Mouse (Mus musculus): ENCODE data around the gene Specc1.
"Not testable (repeated sequence)": the region's sequence is repeated elsewhere in the genome, so short reads cannot be mapped to it uniquely, and the experiment has no call there.

The Specc1 gene

DNA sequence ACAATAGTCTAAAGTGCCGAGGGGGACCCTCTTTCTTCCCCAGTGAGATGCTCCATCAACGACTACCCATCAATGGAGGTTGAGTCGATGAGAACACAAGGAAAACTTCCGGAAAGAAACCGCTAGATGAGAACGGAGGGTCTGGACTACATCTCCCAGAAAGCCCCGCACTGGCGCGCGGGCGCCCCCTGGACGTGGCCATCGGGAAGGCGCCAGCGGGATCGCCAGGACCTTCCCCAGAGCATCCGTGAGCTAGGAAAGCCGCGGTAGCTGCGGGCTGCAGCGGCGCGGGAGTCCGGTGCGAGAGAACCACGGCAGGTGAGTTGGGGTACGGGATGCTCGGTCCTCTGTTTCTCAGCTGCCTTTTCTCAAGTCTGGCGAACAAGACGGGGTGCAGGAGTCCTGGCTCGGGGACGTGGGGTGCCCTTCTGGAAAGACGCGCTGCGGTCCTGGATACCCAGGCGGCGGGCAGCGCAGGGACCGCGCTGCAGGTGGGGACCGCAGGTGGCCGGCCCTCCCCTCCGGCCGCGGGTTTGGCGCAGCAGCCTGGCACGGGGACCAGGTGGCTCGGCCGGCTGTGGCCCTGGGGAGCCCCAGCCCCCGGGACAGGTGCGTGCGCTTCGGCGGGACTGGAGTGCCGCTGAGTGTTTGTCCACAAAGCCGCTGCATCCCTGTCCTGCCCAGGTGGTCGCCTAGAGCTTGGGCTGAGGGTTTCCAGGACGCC is at the start of gene Specc1:
Gene Specc1 (plus strand): TSS at position 192 of the 724 bp plus-strand sequence.
- peak; percentile 92 for DNase-seq

DNA sequence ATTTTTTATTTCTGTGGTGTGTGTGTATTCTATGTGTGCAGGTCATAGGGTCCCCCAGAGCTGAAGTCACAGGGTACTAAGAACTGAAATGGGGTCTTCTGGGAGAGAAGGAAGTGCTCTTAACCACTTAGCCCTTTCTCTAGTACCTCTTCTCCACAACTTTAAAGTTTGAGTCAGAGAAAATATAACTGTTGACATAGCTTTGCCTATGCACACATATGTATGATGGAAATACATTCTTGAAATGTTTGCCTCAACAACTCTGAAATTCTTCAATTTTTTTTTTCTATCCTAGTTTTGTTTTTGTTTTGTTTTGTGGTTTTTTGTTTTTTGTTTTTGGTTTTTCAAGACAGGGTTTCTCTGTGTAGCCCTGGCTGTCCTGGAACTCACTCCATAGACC is 48.2 kb upstream of the Specc1 start:
- DNase-seq = no peak

DNA sequence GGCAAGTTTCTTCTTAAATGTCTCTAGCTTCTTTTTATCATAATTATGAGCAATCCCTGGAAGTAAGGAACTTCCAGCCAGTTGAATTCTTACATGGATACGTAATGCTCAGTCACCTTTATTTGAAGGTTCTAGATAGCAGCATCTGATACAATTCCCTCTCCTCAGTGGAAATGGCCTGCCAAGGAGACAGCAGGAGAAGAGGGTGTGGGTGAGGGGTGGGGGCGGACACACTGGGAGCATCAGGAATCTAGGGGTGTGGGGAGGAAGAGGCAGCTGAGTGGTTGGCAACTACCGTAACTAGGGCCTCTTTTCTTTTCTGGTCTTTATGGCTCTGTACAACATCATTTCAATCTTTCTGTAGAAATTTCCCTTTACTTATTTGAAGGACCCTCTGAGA is 36.9 kb upstream of the Specc1 start:
- DNase-seq = no peak

DNA sequence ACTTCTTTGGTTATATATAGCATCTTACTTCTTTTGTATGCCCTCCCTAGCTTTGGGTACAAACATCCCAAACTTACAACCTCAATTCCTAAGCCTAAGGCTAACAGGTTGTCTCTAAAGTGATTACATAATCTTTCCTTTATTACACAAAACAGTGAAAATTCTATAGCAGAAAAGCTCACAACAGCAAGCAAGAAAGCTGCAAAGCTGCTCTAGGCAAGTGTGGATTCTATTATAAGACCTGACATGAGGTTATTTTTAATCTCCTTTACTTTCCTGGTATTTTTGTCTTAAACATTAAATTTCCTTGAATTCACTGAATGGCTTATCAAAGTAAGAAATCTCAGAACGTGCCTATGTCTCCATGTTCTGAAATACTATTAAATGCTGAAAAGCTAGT is 33.3 kb upstream of the Specc1 start:
- DNase-seq = no peak

DNA sequence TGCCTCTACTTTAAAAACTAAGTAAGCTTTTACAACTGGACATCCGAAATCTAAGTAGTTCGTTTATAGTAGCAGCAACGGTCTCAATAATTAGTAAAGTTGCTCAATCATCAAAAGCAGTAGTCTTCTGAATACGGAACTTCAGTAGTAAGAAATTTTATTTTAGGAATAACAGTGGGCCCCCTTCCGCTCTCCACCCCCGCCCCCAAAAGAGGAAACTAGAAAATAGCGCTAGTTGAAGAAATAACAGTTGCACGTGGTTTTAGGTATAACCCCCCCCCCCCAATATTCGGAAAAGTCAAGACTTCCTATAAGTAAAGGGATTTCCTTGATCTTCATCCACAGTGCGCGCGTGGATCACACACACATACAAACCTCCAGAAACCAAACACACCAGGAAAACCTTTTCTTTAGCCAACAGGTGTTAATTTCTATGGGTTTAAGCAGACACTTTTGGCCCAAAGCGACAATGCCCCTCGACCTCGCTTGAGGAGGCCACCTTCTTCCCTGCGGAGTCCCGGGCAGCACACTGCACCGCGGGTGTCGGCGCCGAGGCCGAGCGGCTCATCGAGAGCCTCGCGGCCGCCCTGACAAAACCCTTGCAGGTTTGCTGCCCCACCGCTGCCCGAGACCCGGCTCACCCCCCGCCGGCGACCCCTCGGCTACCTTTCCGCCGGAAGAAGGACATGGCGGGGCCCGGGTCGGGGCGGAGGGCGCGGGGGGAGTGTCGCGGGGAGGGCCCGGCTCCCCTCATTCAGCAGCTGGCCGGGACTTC is 27.1 kb upstream of the Specc1 start:
- DNase-seq = no peak

DNA sequence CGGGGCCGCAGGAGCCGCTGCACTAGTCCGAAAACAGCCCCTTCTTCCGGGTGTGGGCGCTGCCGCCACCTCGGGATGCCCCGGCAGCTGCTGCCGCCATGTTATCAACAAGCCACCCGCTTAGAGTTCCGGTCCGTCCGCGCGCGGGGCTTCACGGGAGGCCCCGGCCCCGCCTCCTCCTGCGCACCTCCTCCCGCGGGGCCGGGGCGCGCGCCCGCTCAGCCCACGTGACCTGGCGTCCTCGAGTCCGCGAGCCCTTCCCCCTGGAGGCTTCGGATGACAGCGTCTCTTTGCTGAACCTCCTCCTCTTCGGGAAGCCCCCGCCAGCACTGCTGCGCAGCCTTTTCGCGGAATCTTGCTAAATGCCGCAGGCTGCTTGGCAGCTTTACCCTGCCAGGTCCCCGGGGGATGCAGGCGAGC is 26.5 kb upstream of the Specc1 start, which contains the start of gene Akap10:
Gene Akap10 (minus strand): TSS at position 155 of the 420 bp plus-strand sequence.
- DNase-seq = peak; percentile 97

DNA sequence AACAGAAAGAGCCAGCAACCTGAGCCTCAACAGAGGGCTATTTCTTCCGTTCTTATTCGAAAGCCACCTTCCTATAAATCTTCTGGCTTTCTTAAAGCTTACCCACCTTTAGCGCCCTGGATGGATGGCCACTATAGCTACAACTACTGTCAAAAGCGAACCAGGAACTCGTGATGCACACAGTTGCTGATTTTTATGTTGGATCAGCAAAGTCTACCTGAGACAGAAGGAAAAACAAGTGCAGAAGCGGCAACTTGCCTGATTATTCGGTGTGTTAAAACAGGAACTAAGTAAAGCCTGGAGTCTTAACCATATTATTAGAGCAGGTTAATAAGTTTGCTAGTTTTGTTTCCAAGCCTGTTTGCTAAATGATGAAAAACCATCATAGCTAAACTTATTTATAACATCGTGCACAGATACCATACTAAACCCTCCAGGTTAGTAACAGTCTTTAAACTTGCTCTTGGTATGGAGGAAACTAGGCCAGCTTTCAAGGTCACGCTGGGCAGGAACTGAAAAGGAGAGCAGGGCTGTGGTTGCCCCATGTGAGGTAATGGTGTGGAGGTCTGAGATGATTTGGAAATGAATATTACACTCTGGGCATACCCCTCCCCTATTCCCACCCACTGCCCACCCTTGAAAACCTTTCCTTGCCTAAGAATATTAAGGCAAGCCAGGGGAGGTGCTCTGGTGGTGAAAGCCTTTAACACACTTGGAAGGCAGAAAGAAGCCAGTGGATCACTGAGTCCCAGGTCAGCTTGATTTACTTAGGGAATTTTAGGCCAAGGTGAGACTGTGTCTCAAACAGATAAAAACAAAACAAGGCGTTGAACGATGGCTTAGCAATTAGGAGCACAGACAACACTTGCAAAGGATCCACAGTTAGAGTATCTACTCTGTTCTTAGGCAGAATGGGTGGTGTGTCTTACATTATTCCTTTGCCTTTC is 25.6 kb upstream of the Specc1 start:
- DNase-seq = peak; percentile 38

DNA sequence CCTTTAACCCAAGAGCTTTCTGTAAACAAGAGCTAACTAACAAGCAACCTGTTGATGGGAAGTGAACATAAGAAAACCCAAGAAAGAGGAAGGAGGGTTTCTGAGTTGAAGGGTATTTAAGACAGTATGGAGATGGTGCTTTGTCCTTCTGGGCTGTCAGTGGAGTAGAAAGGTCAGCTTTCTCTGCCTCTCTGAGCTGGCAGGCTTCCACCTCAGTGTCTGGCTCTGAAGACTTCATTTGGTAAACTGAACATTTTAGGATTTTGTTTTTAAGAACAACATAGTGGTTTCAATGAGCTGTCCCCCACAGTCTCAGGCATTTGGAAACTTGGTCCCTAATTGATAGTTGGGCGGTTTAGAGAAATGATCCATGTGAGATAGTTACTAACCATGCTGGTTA is 18.8 kb upstream of the Specc1 start:
- DNase-seq = no peak

DNA sequence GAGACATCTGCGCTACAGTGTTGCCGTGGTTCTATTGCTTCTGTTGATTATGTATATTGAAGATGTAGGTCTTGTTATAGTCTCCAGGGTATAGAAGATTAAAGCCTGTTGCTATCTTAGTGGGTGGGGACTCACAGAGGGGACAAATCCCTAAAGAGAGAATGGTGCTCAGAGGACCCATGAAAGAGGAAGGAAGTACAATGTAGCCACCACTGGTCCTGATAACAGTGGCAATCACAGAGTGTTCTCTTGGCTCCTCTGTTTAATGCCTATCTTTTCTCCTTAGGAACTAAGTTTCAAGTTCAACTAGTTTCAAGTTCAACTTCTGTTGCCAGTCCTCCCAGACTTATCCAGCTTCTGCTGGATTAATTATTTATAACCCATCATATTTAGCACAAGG is 13.7 kb upstream of the Specc1 start:
- DNase-seq = no peak

DNA sequence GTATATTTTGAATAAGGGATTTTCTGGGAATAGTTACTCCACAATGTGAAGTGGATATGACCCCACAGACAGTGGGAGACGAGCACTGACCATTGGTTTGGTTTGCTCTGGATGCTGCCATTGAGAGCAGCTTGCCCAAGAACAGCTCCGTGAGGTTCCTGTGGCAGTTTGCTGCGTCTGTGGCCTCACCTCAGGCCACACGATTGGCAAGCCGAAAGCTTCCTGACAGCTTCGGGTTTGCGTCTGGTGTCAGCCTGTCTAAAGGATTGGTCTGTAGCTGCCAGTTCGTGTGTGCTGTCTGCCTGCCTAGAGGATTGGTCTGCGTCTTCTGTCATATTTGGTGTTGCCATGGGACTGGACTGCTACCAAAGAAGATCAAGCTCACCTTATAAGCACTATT is 12.1 kb upstream of the Specc1 start:
- DNase-seq = no peak

DNA sequence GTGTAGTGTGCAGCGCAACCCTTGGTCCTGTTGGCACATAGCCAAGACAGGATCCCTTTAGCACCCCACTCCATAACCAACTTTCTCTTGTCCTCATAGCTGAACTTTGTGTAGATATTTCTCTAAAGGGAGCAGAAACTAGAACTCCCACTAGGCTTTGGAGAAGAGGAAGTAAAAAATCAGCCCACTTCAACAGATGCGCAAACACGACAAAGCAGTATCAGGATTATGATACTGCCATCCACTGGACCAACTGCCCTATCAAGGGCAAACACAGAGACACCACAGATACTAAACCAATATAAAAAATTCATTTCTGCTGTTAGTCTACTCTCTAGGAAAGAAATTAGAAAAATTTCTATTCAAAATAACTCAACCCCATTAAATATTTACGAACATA is 10.0 kb upstream of the Specc1 start:
- no peak for DNase-seq

DNA sequence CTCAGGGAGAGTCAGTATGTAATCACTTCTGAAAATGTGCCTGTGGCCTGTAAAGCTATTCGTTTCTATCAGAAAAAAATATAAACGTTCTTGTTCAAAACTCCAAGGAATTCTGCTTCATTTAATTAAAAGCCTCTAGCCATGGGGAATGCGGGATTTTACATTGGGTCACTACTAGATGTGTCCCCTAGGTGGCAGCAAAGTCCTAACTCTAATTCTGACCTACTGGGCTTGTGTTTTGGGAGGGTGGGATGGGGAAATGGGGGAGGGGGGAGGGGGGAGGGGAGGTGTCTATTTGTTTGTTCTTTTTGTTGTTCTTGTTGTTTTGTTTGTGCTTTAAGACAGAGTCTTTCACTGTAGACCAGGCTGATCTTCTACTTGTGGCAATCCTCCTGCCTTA is 7.2 kb upstream of the Specc1 start:
- peak; percentile 65 for DNase-seq

DNA sequence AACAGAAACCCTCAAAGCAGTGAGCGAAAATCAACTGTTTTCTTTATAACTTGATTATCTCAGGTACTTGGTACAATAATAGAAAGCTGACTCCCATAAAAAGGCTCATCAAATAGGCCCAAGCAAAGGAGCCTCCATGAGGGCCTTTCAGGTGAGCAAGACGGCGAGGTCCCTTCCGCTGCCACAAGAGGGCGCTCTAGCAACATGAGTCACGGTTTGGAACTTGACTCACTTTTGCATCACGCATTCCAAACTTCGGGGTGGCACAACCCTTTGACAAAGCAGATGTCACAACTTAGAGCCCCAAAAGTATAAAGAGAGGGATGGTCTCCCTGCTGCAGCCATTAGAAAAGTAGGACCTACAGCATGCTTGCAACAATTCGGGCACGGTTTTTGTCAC is 5.9 kb upstream of the Specc1 start:
- DNase-seq = peak; percentile 83

DNA sequence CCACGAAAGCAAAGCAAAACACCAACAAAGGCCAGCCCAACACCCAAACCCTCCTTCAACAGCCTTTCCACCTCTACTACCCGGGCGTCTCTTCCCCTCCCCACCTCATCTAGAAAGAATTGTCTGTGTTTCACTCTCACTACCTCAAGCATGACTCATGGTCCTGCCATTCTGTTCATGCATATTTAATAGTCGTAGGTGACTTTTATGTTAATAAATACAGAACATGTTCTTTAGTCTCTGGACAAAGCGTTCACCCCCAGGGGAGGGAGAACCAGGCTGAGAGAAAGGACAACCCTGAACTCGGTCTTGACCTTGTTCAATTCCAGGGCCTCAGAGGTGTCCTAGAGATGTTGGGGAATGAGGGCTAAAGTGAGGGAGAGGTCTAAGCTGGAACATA is 1.4 kb upstream of the Specc1 start:
- DNase-seq = peak; percentile 54

DNA sequence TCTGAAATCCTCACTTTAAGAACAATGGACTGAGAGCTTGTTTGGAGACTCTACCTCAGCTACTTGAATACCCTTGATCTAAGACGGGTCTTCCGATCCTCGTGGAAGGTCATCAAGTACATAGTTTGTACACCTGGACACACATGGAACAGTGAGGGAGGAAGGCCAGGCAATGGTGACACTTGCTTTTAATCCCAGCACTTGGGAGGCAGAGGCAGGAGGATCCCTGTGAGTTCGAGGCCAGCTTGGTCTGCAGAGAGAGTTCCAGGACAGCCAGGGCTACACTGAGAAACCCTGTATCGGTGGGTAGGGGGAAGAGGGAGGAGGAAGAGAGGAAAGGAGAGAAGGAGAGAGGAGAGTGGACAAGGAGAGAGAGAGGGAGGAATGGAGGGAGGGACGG is 612 bp upstream of the Specc1 start:
- DNase-seq = no peak

DNA sequence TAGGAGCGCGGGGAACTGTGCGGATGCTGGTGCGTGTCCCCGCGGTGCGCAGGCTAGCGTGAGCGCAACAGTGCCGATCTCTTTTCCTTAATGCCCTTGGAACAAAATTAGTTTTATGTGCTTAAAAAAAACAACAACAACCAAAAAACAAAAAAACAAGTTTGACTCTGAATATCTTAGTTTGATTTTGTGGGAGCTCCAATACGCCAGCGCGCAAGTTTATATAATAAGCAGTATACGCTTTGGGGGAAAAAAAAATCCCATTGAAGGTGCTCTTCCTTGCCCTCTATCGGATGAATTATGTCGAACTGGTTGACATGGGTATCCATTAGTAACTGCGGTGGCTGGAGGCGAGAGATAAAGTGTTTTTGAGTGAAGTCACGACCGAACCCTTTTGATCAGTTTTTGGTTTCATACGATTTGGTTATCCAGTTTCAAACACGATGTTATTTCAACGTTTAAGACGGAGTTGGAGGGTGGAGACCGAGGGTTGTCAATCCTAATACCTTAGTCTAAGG is 792 bp downstream of the Specc1 start:
- DNase-seq = no peak

DNA sequence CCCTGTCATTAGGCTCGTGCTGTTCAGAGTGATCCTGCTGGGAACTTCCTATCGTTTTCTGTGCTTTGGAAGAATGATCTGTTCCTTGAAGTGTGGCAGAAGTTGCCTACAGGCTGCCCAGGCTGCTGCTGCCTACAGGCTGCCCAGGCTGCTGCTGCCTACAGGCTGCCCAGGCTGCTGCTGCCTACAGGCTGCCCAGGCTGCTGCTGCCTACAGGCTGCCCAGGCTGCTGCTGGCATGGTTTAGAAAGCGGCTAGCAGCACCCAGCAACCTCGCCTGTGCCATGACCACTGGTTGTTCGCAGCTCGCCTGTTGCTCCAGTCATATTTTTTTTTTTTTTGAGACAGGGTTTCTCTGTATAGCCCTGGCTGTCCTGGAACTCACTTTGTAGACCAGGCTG is 2.1 kb downstream of the Specc1 start:
- DNase-seq = not testable (repeated sequence)

DNA sequence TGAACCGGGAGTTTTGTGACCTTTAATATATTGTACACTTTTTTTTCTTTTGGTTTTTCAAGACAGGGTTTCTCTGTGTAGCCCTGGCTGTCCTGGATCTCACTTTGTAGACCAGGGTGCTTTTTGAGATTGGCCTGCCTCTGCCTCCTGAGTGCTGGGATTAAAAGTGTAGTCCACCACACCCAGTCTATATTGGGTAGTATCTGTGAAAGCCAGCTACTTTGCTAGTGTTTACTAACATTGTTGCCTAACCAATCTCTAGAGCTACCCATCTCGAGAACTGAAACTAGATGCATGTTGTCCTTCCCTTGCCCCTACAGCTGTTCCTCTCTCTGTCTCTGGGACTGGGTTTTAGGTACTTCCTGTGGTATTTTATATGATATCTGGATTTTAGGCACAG is 3.5 kb downstream of the Specc1 start:
- no peak for DNase-seq

DNA sequence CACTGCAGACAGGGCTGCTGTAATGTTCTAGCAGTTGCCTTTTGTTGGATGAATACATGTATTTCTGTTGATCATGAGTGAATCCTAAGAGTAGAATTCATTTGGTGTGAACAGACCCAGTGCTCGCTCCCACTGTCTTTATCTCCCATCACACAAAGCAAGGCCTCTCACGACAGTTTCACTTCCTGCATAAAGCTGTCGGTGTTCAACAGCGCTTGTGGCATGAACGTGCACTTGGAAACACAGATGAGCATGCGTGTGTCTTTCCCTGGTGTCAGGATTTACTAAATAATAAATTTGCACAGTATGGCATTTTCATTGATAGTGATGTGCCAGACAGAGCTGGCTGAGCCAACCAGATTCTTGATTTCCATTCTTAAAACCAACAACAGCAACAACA is 6.1 kb downstream of the Specc1 start:
- no peak for DNase-seq

DNA sequence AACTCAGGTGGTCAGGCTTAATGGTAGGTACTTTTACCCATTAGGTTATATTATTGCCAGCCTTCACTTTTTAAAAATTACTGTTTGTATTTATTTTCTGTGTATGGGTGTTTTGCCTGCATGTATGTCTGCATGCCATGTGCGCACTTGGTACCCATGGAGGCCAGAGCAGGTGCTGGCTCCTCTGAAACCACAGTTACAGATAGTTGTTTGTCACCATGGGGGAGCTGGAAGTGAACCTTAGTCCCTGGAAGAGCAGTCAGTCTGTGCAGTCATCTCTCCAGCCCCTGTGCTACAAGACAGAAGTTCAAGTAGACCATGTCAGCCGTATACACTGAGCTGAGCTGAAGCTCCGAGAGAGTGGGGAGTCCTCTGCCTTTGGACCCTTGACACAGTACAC is 6.6 kb downstream of the Specc1 start:
- no peak for DNase-seq

DNA sequence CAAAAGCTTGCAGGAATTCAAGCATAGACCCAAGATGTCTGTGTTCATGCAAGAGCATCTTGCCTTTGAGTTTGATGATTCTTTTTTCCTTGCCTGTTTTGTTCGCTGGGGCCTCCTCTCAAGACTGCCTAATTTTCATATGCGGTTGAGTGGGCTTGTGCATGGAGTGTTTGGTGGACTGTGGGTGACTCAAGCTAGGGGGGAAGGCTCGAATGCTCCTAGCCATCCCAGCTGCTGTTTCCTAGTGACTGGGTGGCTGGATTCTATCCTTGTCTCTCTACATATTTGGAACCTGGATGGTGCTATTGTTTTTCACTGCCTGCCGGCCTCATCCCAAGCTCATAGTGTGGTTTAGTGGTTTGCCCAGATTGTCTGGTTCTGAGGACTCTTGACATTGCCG is 8.0 kb downstream of the Specc1 start:
- DNase-seq = no peak

DNA sequence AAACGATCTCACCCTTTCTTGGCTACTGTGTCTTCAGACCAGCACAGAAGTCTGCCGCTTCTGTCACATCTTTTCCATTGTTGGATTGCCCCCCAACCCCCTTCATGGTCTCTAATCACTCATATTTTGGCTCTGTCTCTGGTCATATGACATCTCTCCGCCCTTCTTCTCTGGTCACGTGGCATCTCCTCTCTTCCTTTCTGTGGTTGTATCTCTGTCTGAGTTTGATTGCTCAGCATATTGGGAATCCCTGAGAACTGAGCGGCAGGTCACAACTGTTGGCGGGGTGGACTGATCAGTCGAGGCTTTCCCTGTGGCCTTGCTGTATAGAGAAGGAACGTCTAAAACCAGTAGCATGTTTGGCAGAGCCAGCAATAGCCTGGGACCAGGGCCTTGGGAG is 10.5 kb downstream of the Specc1 start:
- DNase-seq = no peak

DNA sequence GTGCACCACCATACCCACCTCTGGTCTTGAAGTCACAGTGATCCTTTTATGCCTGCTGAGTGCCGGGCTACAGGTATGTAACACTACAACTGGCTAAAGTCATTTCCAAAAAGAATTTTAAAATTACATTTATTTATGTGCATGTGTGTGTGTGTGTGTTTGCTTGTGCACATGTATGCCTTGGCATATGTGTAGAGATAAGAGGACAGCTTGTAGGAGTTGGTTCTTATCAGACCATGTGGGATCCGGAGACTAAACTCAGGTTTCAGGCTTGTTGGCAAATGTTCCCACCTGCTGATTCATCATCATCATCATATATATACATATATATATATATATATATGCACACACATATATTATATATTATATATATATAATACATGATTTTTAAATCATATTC is 12.3 kb downstream of the Specc1 start:
- DNase-seq = no peak
